Mouse (Mus musculus): ENCODE measurements at regions not wholly inside any gene's neighbourhood (a gene's known extent, or its start where the extent isn't known, plus 50 kb on each side); places are given as distances from the start of the nearest gene placed in this dataset.

GRCm38 (mm10) chr5:84934369-84934768 is 517.2 kb upstream of the Epha5 start:
- DNase-seq (ENCODE audit: low spot score in 2 of 2), result peak in 1 of 2 experiments; percentile 31

- DNase-seq (ENCODE audit: low spot score in 2 of 2), result no peak
Measured at GRCm38 (mm10) chr5:84917631-84918292, 500.6 kb upstream of the Epha5 start.

DNA sequence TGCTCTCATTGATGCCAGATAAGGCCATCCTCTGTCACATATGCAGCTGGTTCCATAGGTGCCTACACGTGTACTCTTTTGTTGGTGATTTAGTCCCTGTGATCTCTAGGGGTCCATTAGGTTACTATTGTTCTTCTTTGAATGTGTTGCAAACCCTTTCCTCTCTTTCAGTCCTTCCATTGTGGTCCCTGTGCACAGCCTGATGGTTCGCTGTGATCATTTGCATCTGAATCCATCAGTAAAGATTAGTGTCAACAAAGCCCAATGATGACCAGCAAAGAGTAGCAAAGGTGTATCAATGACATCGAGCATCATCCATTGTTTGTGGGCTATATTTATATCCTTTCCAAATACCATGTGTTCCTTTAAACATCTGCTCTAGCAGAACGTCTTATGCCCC is 484.5 kb upstream of the Epha5 start:
- DNase-seq (ENCODE audit: low spot score in 2 of 2), result no peak

DNA sequence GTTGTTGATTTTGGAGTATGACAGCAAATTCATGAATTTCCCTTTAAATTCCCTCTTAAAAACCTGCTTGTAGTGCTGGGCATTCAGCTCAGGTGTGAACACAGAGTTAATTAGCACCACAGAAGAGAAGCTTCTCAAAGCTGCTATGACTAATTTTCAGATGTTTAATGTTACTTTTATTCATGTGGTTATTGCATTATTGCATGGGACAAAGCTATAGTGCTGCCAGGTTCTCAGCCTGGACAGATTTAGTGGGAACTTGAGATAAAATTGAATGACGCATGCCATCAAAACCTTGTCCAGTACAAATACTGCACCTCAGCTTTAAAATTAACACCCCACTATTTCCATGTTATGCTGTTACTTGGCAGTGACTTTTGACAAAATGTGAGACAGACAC is 480.4 kb upstream of the Epha5 start:
- DNase-seq (ENCODE audit: low spot score in 2 of 2), result no peak

DNA sequence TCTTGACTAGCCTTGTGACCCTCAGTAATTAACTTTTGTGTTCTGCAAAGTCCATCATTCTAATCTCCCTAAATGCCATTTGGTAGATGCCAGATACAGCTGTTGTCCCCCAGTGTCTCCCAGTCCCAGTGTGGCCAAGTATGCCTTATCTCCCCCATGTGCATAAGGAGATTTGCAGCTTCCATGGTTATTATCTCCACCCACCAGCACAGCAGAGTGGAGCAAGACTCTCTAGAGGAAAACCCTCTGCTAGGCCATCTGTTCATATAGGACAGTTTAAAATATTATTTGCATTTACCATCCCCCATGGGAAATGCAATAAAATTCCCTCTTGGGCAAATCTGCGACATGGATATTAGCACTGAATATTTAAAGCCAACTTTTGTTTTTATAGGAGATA is 436.4 kb upstream of the Epha5 start:
- no peak for DNase-seq (ENCODE audit: low spot score in 2 of 2)

- DNase-seq (ENCODE audit: low spot score in 2 of 2), result no peak
Measured at GRCm38 (mm10) chr5:84849175-84849574, 432.0 kb upstream of the Epha5 start.

- no peak for DNase-seq (ENCODE audit: low spot score in 2 of 2)
Measured at GRCm38 (mm10) chr5:84848765-84849164, 431.6 kb upstream of the Epha5 start.

DNA sequence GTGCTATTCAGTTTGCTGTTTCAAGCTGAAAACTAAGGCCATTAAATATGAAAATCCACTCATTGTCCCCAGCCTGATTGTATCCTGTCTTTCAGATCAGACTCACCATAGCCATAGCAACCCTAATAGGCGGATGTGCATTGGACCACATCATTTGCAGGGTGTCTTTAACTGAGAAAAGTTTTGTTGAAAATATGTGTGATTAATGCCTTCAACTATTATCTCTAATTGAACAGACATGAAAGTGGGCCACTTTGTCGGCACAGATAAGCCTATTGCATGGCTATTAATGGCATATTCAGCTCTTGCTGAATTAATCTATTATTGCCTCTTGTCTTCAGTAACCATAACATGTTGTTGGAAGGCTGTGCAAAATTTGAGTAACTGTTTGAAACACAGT is 394.3 kb upstream of the Epha5 start:
- DNase-seq (ENCODE audit: low spot score in 2 of 2), result no peak

GRCm38 (mm10) chr5:84810844-84811243 is 393.7 kb upstream of the Epha5 start:
- no peak for DNase-seq (ENCODE audit: low spot score in 2 of 2)

- DNase-seq (ENCODE audit: low spot score in 2 of 2), result no peak
Measured at GRCm38 (mm10) chr5:84762618-84763017, 345.4 kb upstream of the Epha5 start.

- DNase-seq (ENCODE audit: low spot score in 2 of 2), result peak; percentile 43 to 82
Measured at GRCm38 (mm10) chr5:84752053-84752452, 334.9 kb upstream of the Epha5 start.

GRCm38 (mm10) chr5:84705436-84705835 is 288.3 kb upstream of the Epha5 start:
- DNase-seq (ENCODE audit: low spot score in 2 of 2), result no peak

GRCm38 (mm10) chr5:84690334-84691258 is 273.4 kb upstream of the Epha5 start:
- no peak for DNase-seq (ENCODE audit: low spot score in 2 of 2)

GRCm38 (mm10) chr5:84687534-84687933 is 270.4 kb upstream of the Epha5 start:
- no peak for DNase-seq (ENCODE audit: low spot score in 2 of 2)

- DNase-seq (ENCODE audit: low spot score in 2 of 2), result peak in 1 of 2 experiments; percentile 48
Measured at GRCm38 (mm10) chr5:84655171-84655570, 238.0 kb upstream of the Epha5 start.

GRCm38 (mm10) chr5:84635502-84635901 is 218.3 kb upstream of the Epha5 start:
- no peak for DNase-seq (ENCODE audit: low spot score in 2 of 2)

DNA sequence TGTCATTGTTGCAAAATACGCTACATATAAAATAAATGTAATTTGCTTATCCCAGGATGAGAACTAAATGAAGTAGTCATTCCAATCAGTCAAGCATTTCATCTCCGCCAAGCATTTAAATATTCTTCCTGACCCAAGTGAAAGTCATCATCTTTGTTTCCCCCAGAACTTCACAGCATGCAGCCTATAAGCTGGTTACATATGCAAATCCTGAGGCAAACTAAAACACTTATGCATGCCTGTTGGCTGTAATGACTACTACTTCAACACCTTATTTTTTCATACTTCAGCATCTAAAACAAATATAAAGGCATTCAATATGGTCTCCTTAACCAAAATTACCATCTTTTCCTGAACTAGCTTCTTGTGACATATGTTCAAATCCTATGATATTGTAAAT is 215.7 kb upstream of the Epha5 start:
- DNase-seq (ENCODE audit: low spot score in 2 of 2), result no peak

- no peak for DNase-seq (ENCODE audit: low spot score in 2 of 2)
Measured at GRCm38 (mm10) chr5:84618194-84618593, 201.0 kb upstream of the Epha5 start.

DNA sequence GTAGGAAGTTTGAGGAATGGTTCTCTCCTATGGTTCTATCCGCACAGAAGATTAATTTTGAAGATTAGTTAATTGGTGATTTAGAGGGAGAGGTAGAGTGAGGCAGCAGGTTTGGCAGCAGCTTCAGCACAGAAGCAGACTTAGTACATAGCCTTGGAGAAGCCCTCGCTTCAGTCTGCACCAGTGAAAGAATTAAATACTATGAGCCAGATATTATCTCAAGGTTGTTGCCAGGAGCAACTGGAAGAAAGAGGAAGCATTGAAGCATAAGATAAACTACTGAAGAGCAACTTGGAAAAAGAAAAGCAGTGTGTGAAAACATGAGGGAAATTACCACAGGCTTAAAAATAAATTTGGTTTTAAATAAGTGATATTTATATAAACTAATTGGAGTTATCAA is 191.5 kb upstream of the Epha5 start:
- DNase-seq (ENCODE audit: low spot score in 2 of 2), result no peak

DNA sequence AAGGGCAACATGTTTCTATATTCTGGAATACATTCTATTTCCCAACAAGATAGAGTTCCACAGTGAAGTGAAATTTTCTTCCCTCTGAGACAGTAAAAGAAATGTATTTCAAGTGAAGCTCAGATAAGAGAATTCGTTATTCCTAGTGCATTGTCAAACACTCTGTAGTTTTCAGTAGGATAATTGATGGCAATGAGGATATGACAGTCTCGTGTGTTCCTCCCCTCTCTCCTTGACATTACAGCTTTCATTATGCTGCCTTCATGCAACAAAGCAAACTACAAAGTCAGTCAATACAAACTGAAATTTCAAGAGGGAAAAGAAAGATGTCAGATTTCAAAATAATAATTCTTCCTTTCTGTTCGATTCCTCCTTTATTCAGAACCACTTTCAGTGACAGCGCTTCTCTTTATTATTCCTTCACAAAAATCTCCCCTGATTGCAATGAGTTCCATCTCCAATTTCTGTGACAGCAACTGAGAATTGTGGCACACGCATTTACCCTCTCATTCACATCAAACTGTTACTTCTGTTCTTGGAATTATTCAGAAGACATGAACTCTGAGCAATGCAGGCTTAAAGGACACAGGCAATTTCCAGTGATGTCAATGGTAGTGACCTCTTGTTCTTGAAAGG is 148.2 kb upstream of the Epha5 start:
- no peak for DNase-seq (ENCODE audit: low spot score in 2 of 2)

GRCm38 (mm10) chr5:84519836-84520235 is 102.7 kb upstream of the Epha5 start:
- no peak for DNase-seq (ENCODE audit: low spot score in 2 of 2)

DNA sequence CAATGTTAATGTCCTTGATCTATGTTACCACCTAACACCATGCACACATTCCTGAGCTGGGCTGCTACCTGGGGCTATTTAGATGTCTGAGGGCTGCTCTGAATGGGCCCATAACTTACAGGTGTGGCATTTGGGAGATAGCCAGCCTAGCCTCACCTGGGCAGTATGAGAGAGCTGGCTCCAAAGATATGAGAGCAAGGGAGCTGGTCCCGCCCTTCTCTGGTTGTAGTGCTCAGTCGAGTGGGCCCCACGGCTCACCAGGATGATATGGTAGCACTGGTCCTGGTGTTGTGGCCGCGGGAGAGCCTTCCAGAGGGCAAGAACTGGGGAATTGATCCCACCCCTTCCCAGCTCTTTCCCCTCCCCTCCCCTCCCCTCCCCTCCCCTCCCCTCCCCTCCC is 93.0 kb upstream of the Epha5 start:
- no peak for DNase-seq (ENCODE audit: low spot score in 2 of 2)
